Mouse (Mus musculus): ENCODE data around the gene Ttyh2.

Ttyh2 gene

GRCm38 (mm10) chr11:114682321-114682900, 7.2 kb downstream of the Ttyh2 start:
- DNase-seq (ENCODE audit: low read depth): no peak

- no peak for DNase-seq (ENCODE audit: low read depth)
These were observed 7.9 kb downstream of the Ttyh2 start for GRCm38 (mm10) chr11:114683029-114683721.

- no peak for DNase-seq (ENCODE audit: low read depth)
These were observed 8.7 kb downstream of the Ttyh2 start for GRCm38 (mm10) chr11:114683722-114684621.

- no peak for DNase-seq (ENCODE audit: low read depth)
These were observed 9.6 kb downstream of the Ttyh2 start for GRCm38 (mm10) chr11:114684627-114685373.

- DNase-seq (ENCODE audit: low read depth): no peak
These were observed 10.4 kb downstream of the Ttyh2 start for GRCm38 (mm10) chr11:114685526-114686040.

- DNase-seq (ENCODE audit: low read depth): no peak
These were observed 11.2 kb downstream of the Ttyh2 start for GRCm38 (mm10) chr11:114686221-114686959.

GRCm38 (mm10) chr11:114687574-114688188, 12.4 kb downstream of the Ttyh2 start:
- peak; percentile 75 for DNase-seq (ENCODE audit: low read depth)

- DNase-seq (ENCODE audit: low read depth): no peak
These were observed 13.5 kb downstream of the Ttyh2 start for GRCm38 (mm10) chr11:114688729-114689128.

- DNase-seq (ENCODE audit: low read depth): no peak
These were observed 15.0 kb downstream of the Ttyh2 start for GRCm38 (mm10) chr11:114690192-114690591.

GRCm38 (mm10) chr11:114691454-114692182, 16.4 kb downstream of the Ttyh2 start:
- no peak for DNase-seq (ENCODE audit: low read depth)

GRCm38 (mm10) chr11:114692601-114693000, 17.4 kb downstream of the Ttyh2 start:
- DNase-seq (ENCODE audit: low read depth): no peak

GRCm38 (mm10) chr11:114693456-114693855, 18.2 kb downstream of the Ttyh2 start:
- no peak for DNase-seq (ENCODE audit: low read depth)

- no peak for DNase-seq (ENCODE audit: low read depth)
These were observed 19.2 kb downstream of the Ttyh2 start for GRCm38 (mm10) chr11:114694451-114694850.

GRCm38 (mm10) chr11:114698496-114698895, 23.3 kb downstream of the Ttyh2 start:
- DNase-seq (ENCODE audit: low read depth): no peak

- DNase-seq (ENCODE audit: low read depth): no peak
These were observed 24.3 kb downstream of the Ttyh2 start for GRCm38 (mm10) chr11:114699511-114699910.

- DNase-seq (ENCODE audit: low read depth): no peak
These were observed 27.2 kb downstream of the Ttyh2 start for GRCm38 (mm10) chr11:114702311-114702995.

- DNase-seq (ENCODE audit: low read depth): no peak
These were observed 27.7 kb downstream of the Ttyh2 start for GRCm38 (mm10) chr11:114702996-114703361.

GRCm38 (mm10) chr11:114704071-114704913, 29.1 kb downstream of the Ttyh2 start:
- no peak for DNase-seq (ENCODE audit: low read depth)
